Mouse (Mus musculus) ES-Bruce4 (cell line): Measurements from ENCODE around the gene Fkbp6. TPM values are rescaled to one million over a fixed set of nuclear protein-coding genes. Genes with fewer than 3 reads are reported as not detected.

Source experiments
- H3K27ac ChIP-seq: 2 replicates; pipeline ENCODE4 v1.5.1; 2012; ENCODE audit warnings: low read length, inconsistent platforms; ENCODE audit not compliant: insufficient read depth
- H3K27me3 ChIP-seq: 2 replicates; pipeline ENCODE4 v1.6.1; 2012; ENCODE audit warnings: mild to moderate bottlenecking, low read length, inconsistent platforms; ENCODE audit not compliant: control insufficient read depth, poor library complexity, insufficient read depth, severe bottlenecking
- H3K36me3 ChIP-seq: 2 replicates; pipeline ENCODE4 v1.6.1; 2012; ENCODE audit warnings: inconsistent platforms, mild to moderate bottlenecking, low read length, moderate library complexity; ENCODE audit not compliant: control insufficient read depth, poor library complexity, insufficient read depth, severe bottlenecking
- H3K4me1 ChIP-seq: one replicate; pipeline ENCODE4 v1.8.1; 2011; ENCODE audit warnings: low read length; ENCODE audit not compliant: control insufficient read depth, insufficient read depth
- H3K4me3 ChIP-seq: 2 replicates; pipeline ENCODE4 v1.5.1; 2011; ENCODE audit warnings: low read depth, mild to moderate bottlenecking, low read length
- H3K9ac ChIP-seq: 2 replicates; pipeline ENCODE4 v1.6.1; 2012; ENCODE audit warnings: low read depth, mild to moderate bottlenecking, inconsistent platforms; ENCODE audit not compliant: poor library complexity, severe bottlenecking
- H3K9me3 ChIP-seq: replicated peaks from 2 replicates; pipeline ENCODE4 v1.6.1; 2012; ENCODE audit warnings: mild to moderate bottlenecking, low read length, inconsistent platforms; ENCODE audit not compliant: control insufficient read depth, poor library complexity, insufficient read depth, severe bottlenecking
- CTCF ChIP-seq: IDR thresholded peaks from one replicate; pipeline ENCODE4 v1.8.1; 2011; ENCODE audit warnings: low read depth, low read length
- EP300 ChIP-seq: IDR thresholded peaks from 2 replicates; pipeline ENCODE4 v1.6.1; 2011; ENCODE audit warnings: low read depth, low read length; ENCODE audit not compliant: insufficient read depth
- POLR2A ChIP-seq: IDR thresholded peaks from one replicate; pipeline ENCODE4 v1.8.1; 2011; ENCODE audit warnings: low read length; ENCODE audit not compliant: insufficient read depth
- polyA plus RNA-seq: library from polyadenylated mRNA; stranded (reverse); fragments of >200 nt; gene quantifications from 2 replicates; pipeline ENCODE4 v1.2.4, GENCODE M21; 2011; ENCODE audit warnings: low read depth; ENCODE audit not compliant: missing spikeins, insufficient read depth, insufficient read length

Gene Fkbp6
- polyA plus RNA-seq, 1 experiment, result 0.49 TPM

DNA sequence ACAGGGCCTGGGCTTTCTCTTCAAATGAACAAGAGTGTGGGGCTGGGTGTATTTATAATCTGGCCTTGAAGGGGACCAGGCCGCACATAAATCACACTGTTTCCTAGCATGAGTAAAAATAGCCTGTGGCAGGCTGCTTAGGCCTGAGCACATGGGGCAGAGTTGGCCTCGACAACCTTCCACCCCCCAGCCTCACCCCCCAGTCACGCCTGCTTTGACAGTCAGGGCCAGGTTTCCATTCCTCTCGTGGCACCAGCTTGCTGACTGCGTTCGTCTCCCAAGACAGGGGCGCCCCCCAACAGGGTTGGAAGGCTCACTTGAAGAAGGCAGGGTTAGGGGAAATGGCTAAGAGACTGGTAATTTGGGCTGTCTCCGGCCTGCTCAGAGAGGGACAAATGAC is 80.4 kb downstream of the Fkbp6 start:
- Histone ChIP-seq H3K4me1 (peaks cover 3% of the 10 kb centered on the region), H3K27ac (no peak overlapping the region), H3K27me3 (no peaks in the 10 kb centered on the region), H3K9me3 (no peaks in the 10 kb centered on the region), H3K9ac (no peak overlapping the region), H3K4me3 (no peak overlapping the region), H3K36me3 (no peaks in the 10 kb centered on the region)
- TF ChIP-seq EP300 (no peak), CTCF (no peak), POLR2A (no peak)

DNA sequence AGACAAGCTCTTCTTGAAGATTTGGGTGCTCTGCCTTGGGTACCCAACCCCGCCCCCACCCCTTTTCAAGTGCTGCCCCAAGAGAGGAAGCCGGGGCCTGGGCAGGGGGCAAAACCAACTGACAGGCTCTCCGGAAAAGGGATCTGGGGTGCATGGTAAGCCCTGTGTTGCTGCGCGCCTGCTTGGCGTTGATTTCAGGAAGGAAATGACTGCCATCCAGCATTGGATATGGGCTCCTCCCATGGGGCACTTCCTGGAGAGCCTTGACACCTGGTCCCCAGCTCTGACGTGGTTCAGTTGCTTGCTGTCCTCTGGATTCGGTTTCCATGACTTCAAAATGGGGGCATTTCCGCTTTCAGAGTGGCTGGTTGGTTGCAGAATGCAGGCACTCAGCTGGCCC is 85.3 kb downstream of the Fkbp6 start:
- Histone ChIP-seq H3K4me1 (no peaks in the 10 kb centered on the region), H3K27me3 (no peaks in the 10 kb centered on the region), H3K9me3 (no peaks in the 10 kb centered on the region), H3K36me3 (no peaks in the 10 kb centered on the region), H3K4me3 (no peak overlapping the region), H3K9ac (no peak overlapping the region), H3K27ac (no peak overlapping the region)
- TF ChIP-seq CTCF (no peak), POLR2A (no peak), EP300 (no peak)

DNA sequence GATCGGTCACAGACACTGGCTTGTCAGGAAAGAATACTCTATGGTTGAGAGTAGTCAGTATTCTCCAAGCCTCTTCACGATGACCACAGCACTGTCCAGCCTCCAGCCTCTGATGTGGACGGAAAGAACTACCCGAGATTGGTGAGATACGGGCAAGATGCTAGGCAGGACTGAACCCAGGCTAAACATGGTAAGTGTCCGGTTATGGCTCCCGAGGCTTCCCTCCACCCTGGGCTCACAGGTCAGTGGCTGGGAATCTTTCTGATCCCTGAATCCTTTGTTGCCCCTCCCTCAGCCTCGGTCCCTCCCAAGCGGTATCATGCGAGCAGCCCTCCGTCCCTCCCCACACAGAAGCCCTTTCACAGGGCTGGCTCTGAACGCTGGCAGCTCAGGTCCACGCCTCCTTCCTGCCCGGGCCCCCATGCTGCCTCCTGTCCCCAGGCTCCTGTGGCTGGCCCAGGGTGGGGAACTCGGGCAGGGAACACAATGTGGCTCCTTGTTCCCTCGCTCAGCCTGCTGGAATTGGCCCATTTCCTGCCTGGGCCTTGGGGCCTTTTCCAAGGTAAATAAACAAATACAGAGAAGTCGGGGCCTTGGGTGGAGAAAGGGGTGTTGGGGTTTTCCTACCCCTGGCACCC is 85.9 kb downstream of the Fkbp6 start:
- H3K9ac ChIP-seq, result no peak overlapping the region
- no peaks in the 10 kb centered on the region for H3K9me3 ChIP-seq
- H3K36me3 ChIP-seq, result no peaks in the 10 kb centered on the region
- TF ChIP-seq EP300, result no peak
- no peak for TF ChIP-seq POLR2A
- no peak for TF ChIP-seq CTCF
- H3K27me3 ChIP-seq, result no peaks in the 10 kb centered on the region
- H3K4me3 ChIP-seq, result peak overlapping the region; percentile 2; the same call in 1 of the 2 replicates
- H3K4me1 ChIP-seq, result no peaks in the 10 kb centered on the region
- no peak overlapping the region for H3K27ac ChIP-seq

DNA sequence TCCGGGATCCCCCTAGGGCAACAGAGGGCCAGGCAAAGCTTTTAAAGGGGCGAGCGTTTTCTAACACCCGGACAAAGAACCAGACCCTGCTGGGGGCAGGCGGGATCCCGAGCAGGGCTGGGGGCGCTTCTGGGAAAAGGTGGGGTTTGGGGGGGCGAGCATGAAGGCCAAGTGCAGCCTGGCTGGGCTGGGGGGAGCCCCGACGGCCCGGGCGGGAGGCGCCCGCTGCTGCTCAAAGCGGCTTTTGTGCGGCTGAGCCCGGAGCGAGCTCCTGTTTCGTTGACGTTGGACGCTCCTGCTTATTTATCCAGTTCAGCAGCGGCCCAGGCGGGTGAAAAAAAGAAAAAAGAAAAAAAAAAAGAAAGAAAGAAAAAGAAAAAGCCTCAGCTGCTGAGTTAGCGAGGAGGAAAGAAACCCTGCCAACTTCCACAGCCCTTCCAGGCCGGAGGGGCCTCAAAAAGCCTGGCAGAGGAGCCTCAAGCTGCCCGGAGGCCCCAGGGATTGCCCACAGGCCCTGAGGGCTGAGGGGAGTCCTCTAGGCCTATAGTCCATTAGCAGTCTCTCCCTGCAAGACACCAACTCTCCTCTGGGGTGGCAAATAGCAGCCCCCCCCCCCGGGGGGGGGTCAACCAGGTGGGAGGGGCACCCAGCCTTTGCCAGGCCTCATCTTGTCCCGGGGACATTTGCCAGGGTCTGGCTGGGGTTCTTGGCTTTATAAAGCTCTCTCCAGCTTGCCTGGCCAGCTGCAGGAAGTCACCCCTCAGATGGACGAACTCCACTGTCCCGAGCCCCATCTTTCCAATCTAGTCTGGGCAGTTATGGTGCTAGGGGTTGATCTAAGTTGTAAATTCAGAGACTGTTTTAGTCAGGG is 91.3 kb downstream of the Fkbp6 start:
- peak overlapping the region; percentile 85 for H3K9ac ChIP-seq
- H3K4me3 ChIP-seq, result 0 out of 2 replicates have a peak overlapping the region, but pooled peaks have one; percentile 18
- H3K4me1 ChIP-seq, result no peaks in the 10 kb centered on the region
- H3K27ac ChIP-seq, result no peak overlapping the region
- no peaks in the 10 kb centered on the region for H3K36me3 ChIP-seq
- no peak for TF ChIP-seq CTCF
- no peak for TF ChIP-seq EP300
- no peak for TF ChIP-seq POLR2A
- no peaks in the 10 kb centered on the region for H3K9me3 ChIP-seq
- H3K27me3 ChIP-seq, result no peaks in the 10 kb centered on the region

DNA sequence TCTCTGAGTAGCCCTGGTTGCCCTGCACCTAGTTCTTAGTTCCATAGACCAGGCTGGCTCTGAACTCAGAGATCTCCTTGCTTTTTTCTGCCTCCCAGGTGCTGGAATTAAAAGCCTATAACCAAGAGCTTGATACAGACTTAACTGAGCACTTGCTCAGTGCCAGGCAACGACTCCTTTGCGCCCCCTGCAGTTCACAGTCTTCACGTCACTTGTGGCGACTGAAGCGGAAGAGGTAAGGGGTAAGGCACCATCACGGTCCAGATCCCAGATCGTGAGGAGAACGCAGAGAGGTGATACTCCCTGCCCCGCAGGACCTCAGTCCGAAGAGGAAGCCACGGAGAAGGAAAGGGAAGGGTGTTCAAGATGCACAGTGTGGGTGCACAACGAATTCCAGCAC is 92.3 kb downstream of the Fkbp6 start:
- no peak overlapping the region for H3K9ac ChIP-seq
- no peaks in the 10 kb centered on the region for H3K36me3 ChIP-seq
- no peaks in the 10 kb centered on the region for H3K4me1 ChIP-seq
- no peaks in the 10 kb centered on the region for H3K9me3 ChIP-seq
- no peak overlapping the region for H3K27ac ChIP-seq
- 0 out of 2 replicates have a peak overlapping the region, but pooled peaks have one; percentile 4 for H3K4me3 ChIP-seq
- peak; percentile 74 for TF ChIP-seq CTCF
- no peak for TF ChIP-seq EP300
- TF ChIP-seq POLR2A, result no peak
- no peaks in the 10 kb centered on the region for H3K27me3 ChIP-seq

DNA sequence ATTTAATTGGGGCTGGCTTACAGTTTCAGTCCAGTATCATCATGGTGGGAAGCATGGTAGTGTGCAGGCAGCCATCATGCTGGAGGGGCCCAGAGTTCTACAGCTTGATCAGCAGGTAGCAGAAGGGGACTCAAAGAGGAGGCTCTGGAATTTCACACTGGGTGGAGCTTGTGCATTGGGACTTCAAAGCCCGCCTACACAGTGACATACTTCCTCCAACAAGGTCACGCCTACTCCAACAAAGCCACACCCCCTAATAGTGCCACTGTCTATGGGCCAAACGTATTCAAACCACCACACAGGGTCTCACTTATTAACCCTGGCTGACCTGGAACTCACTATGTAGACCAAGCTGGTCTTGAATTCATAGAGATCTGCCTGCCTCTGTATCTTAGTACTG is 93.7 kb downstream of the Fkbp6 start:
- no peaks in the 10 kb centered on the region for H3K36me3 ChIP-seq
- no peak overlapping the region for H3K4me3 ChIP-seq
- H3K27me3 ChIP-seq, result no peaks in the 10 kb centered on the region
- H3K4me1 ChIP-seq, result no peaks in the 10 kb centered on the region
- H3K9me3 ChIP-seq, result no peaks in the 10 kb centered on the region
- TF ChIP-seq EP300, result no peak
- TF ChIP-seq CTCF, result no peak
- no peak for TF ChIP-seq POLR2A
- no peak overlapping the region for H3K27ac ChIP-seq
- H3K9ac ChIP-seq, result no peak overlapping the region
